Mouse (Mus musculus) kidney, postnatal 14 days (tissue): ENCODE measurements at regions not wholly inside any gene's neighbourhood (a gene's known extent, or its start where the extent isn't known, plus 50 kb on each side); places are given as distances from the start of the nearest gene placed in this dataset.

ENCODE experiments used
- DNase-seq: peaks from one replicate; pipeline ENCODE4 v3.0.0; 2022; ENCODE audit warnings: mixed read lengths

GRCm38 (mm10) chr2:92544364-92545151 lies 54.9 kb upstream of the Chst1 start:
- peak; percentile 16 for DNase-seq

GRCm38 (mm10) chr2:92540841-92541240 lies 58.7 kb upstream of the Chst1 start:
- no peak for DNase-seq

- DNase-seq: no peak
These were observed 67.5 kb upstream of the Chst1 start for GRCm38 (mm10) chr2:92531996-92532395.

GRCm38 (mm10) chr2:92530677-92531076 lies 68.8 kb upstream of the Chst1 start:
- DNase-seq: no peak

- no peak for DNase-seq
These were observed 69.5 kb upstream of the Slc35c1 start for GRCm38 (mm10) chr2:92529670-92530322.

GRCm38 (mm10) chr2:92529071-92529641 lies 68.8 kb upstream of the Slc35c1 start:
- DNase-seq: peak; percentile 92

GRCm38 (mm10) chr2:92528119-92528830 lies 67.9 kb upstream of the Slc35c1 start:
- DNase-seq: no peak

- DNase-seq: no peak
These were observed 66.5 kb upstream of the Slc35c1 start for GRCm38 (mm10) chr2:92526676-92527395.

GRCm38 (mm10) chr2:92525628-92526027 lies 65.3 kb upstream of the Slc35c1 start:
- no peak for DNase-seq

GRCm38 (mm10) chr2:92525062-92525623 lies 64.8 kb upstream of the Slc35c1 start:
- no peak for DNase-seq

- no peak for DNase-seq
These were observed 64.1 kb upstream of the Slc35c1 start for GRCm38 (mm10) chr2:92524346-92524905.

- DNase-seq: no peak
These were observed 63.1 kb upstream of the Slc35c1 start for GRCm38 (mm10) chr2:92523321-92523895.

- DNase-seq: no peak
These were observed 61.2 kb upstream of the Slc35c1 start for GRCm38 (mm10) chr2:92521527-92521926.

GRCm38 (mm10) chr2:92519396-92519795 lies 59.1 kb upstream of the Slc35c1 start:
- DNase-seq: no peak

- no peak for DNase-seq
These were observed 58.6 kb upstream of the Slc35c1 start for GRCm38 (mm10) chr2:92518891-92519290.

GRCm38 (mm10) chr2:92514961-92515360 lies 54.6 kb upstream of the Slc35c1 start:
- DNase-seq: no peak

GRCm38 (mm10) chr2:92511771-92512744 lies 51.7 kb upstream of the Slc35c1 start:
- DNase-seq: no peak
